Mouse (Mus musculus) embryo, embryonic 9.5 days (tissue): ENCODE measurements at regions not wholly inside any gene's neighbourhood (a gene's known extent, or its start where the extent isn't known, plus 50 kb on each side); places are given as distances from the start of the nearest gene placed in this dataset.

ENCODE experiments used
- DNase-seq: peaks from one replicate; pipeline ENCODE4 v3.0.0-alpha.2; 2017; ENCODE audit errors: extremely low spot score

DNA sequence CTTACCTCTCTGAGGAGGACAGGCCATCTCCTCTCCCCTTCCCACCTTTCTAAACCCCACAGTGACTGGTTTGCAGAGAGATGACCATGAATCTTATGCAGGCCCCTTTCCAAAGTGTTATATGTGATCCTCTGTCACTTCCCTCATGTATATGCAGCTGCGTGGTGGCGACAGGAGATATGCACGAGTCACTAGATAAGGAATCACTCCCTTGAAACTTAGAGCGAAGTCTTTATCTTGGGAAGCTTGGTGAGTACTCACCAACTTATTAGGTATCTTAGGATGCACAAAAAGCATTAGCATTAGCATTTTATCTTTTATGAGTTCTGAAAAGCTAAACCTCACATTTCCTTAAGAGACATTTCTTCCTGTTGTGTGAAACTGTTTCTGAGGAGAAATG, 421.9 kb downstream of the Tmem161b start:
- DNase-seq = no peak

DNA sequence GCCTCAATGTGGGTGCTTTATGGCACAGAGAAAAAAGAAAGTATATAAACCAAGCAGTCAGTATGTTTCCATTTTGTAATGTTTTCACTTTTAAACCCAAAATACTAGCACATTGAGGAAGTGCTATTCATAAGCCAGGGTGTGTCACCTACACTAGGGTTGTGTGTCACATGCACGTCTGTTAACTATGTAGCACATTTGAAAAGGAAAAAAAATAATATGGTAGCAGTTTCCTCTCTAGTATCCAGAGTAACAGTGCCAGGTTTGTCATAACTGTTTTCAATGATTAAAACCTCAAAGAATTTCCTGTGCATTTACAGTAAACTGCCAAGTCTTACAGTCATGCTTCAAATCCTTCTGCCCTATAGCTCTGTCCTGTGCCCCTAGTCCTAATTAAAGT, 424.8 kb downstream of the Tmem161b start:
- no peak for DNase-seq

DNA sequence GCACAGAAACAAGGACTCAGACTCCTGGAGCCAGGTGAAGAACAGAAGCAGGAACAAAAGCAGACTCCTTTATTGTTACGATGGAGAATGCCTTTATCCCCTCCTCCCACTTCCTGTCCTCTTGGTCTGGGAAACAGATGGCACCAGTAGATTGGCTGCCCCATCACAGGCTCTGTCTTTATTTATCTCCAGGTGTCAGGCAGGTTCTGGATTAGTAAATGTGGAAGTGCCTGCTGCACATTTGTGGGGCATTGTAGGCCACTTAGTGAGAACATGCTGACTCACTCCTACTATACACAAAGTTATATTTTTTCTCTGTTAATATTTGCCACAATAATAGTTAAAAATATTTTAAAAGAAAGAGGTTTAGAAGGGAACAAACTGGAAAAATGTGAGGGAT, 426.0 kb downstream of the Tmem161b start:
- no peak for DNase-seq

DNA sequence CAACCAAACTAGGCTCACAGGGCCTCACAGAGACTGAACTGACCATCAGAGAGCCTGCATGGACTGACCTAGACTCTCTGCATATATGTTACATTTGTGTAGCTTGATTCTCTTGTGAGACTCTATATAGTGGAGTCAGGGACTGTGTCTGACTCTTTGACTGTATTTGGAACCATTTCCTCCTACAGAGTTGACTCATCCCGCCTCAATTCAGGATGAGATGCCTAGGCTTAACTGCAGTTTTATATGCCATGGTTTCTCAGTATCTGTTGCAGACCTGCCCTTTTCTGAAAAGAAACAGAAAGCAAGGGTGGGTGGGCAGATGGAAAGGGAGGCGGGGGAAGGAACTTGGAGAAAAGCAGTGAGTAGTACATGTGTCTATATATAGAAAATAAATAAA, 441.9 kb downstream of the Tmem161b start:
- no peak for DNase-seq

DNA sequence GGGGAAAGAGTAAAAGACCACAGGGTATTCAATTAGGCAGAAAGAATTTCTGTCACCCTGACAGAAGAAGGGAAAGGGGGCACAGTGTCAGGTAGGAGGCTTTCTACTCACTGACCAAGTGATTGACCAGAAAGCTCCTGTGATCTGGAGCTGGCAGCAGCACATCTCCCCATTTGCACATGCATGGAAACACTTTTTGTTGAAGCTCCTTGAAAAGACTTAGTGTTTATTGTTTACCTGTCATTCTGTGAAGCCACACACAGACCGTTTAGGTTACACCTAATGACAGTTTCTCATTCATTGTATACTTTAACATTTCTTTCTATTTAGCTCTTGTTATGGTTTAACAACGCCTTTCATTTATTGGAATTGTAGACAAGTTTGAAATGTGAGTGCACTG, 458.9 kb downstream of the Tmem161b start:
- DNase-seq = no peak

DNA sequence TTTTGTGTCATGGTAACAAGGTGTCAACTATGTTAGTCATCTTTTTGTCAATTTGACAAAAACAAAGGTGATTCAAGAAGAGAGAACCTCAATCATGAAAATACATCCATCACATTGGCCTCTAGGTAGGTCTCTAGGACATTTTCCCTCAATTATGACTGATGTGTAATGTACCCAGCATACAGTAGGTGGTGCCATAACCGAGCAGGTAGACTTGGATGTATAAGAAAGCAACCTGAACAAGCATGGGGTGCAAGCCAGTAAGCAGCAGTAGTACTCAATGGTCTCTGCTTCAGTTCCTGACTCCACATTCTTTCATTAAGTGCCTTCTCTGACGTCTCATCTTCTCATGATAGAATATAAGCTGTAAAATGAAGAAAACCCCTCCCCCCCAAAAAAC, 463.8 kb downstream of the Tmem161b start:
- no peak for DNase-seq

DNA sequence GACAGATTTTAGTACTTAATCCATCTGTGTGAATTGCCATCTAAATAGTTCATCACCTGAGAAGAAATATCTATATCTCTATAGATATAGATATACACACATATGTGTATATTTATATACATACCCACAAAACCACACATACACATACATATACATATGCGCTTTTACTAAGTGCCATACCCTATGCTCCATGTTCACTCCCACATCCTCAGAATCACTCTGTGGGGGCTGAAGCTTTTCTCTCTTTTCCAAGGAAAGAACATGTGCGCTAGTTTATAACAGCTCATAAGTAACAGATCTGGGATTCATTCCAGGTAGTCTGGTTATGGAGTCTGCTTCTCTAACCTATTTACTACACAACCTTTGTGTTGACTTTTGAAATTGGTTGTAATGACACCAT, 471.4 kb downstream of the Tmem161b start:
- no peak for DNase-seq

DNA sequence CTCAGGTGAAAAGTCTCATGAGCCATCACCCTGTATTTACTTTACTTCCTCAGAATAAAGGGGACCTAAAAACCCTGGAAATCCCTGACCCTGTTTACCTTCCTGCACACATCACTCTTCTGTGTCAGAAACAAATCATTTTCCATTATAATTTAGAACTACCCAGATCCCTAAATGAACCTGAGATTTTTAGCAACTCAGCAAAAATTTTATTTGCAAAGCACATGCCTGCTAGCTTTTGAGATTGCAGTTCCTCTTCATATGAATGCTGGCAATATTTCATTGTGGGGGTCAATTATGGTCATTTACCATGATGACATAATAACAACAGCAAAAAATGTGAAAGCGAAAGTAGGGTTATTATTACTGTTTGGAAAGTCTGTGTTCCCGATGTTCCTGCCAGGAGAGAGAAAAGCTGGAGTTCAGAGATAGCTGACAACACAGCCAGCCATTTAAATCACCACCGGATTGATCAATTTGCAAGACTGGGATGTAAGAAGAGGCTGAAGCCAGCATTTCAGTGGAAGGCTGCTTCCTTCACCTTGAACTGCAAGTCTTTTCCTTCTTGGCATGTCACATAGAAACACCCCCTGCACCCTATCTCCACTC, 476.5 kb downstream of the Tmem161b start:
- no peak for DNase-seq

DNA sequence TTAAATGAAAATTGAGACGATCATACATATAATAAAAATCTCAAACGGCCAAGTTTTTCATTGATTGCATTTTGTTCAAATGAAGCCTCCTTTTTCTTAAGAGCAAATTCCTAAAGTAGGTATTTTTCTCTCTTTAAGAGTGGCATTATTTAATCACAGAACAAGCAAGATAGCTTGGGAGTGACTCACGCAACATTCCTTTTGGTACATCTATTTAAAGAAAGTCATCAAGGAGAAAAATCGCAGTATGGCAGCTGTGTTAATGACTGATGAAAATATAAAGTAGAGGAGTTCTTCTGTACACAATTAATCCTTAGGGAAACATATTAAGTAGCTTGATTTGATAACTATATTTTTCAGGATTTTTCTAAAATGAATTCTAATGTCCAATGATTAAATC, 448.0 kb upstream of the Ccnh start:
- no peak for DNase-seq

DNA sequence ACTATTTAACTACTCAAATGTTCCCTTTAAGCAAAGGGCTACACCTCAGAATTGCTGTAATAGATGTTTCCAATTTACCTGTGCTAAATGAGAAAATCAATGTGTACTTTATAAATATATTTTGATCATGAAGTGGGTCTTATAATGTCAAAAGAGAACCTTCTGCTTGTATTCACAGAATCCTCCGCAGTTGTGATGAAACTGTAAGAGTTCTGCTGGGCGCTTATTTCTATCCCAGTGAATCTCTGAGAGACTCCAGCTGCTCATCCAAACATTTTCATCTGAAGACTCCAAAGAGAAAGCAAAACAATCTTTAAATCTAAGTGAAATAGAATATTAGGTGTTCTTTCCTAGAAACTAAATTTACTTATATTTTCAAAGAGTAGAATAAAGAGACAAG, 440.9 kb upstream of the Ccnh start:
- DNase-seq = no peak

DNA sequence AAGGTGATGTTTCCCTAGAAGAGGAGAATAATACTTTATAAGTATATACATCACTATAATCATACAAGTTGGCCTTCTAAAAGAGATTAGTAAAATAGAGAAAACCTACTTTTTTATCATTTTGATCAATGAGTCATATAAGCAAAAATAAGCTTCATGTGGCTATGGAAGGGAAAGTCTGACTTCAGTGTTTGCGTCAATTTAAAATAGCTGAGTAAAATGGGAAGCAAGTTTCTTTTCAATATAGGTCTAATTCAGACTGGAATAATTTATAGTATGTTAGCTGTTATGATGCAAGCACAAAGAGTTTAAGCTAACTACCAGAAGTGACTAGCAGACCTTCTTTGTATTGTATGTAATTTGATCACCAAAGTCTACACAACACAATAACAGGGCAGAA, 440.0 kb upstream of the Ccnh start:
- DNase-seq = no peak

DNA sequence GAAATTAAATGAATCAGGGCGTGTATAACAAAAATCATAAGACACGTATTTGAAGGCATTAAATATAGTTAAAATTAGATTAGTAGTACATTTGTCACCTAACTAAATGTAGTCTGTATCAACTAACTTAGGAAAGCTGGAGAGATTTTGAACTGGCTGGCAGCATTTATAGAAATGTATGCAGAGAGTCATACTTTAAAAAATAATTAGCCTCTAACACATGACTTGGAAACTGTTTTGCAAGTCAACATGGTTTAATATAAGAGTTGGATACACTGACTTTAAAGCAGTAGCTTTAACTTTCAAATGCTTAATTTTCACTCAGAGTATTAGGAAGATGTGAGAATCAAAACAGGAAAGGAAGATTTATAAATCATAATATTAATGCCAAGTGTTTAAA, 439.1 kb upstream of the Ccnh start:
- DNase-seq = no peak

DNA sequence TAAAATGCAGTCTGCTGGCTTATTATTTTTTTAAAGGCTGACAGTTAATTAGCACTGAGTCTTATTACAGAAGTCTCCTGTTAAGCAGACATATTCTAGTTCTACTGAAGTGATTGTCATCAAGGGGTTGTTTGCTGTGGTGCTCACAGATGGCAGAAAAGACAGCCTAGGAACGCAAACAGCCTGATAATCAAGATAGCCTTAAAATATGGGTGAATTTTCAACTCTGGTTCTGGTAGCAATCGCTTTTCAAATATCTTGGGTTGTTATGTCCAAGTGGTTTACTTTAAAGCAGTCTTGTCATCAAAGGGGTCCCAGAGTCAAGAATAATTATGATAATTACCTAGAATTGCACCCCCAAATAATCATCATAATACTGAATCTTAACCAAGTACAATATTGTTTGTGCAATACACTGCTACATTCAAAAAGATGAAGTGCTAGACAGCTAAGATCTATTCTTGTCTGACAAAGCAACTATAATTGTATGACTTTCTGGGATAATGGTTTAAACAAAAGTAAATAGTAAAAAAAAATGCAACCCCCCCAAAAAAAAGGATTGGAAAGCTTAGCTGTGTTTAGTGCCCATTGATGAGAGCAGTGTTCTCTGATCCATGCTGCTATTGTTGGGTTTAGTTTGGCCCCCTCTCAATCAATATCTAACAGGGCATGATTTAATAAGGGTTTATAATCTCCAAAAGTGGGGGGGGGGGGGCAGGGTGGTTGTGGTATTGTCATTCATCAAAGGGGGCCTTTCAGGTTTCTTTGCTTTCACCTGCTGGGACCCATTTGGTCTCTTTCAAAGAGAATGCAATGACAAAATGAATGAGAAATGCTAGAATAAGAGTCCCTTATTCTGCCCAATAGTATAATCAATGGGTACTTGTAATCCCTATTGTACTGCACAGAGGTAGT, 437.4 kb upstream of the Ccnh start:
- no peak for DNase-seq

DNA sequence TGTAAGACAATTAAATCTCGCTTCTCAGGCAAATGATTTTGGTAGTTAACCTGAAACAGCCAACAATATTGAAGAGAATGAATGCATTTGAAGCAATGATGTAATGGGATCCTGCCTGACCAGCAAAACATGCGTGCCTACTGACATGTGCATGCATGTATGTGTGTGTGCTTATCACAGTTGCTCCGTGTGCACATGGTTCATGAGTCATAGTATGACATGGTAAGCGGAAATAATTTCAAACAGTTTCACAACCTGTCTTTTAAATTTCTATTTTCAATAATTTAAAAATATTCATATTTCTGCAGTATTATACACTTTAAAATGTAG, 436.8 kb upstream of the Ccnh start:
- DNase-seq = no peak

DNA sequence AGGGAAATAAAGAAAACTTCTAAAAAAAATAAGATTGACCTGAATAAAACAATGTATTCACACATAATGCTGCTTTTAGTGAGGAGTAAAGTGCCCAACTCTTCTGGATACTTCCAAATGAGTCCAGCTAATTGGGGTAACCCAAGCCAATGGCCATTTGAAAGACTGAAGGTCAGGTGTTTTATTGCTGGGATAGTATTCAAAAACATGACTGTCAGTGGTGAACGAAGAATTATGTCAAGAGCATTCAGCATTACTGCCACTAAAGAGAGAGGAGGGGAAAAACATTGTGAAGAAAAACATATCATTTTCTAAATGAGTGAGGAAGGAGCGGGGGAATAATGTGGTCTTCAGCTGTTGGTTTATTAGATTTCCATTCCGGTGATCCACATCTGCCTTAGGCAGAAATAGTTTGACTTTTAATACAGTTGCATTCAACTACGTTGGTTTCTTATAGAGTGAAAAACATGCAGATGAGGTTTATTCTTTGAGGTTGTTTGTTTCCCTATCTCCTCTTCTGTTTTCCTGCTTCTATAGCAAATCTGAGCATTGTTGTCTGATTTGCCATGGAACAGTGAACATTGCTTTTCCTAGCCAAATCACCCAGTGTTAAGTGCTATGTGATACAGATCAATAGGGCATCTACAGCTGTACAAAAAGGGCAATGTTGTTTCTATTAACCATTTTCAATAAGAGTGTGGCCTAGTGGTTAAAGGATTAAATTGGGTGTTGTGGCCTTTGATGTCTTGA, 435.3 kb upstream of the Ccnh start:
- no peak for DNase-seq

DNA sequence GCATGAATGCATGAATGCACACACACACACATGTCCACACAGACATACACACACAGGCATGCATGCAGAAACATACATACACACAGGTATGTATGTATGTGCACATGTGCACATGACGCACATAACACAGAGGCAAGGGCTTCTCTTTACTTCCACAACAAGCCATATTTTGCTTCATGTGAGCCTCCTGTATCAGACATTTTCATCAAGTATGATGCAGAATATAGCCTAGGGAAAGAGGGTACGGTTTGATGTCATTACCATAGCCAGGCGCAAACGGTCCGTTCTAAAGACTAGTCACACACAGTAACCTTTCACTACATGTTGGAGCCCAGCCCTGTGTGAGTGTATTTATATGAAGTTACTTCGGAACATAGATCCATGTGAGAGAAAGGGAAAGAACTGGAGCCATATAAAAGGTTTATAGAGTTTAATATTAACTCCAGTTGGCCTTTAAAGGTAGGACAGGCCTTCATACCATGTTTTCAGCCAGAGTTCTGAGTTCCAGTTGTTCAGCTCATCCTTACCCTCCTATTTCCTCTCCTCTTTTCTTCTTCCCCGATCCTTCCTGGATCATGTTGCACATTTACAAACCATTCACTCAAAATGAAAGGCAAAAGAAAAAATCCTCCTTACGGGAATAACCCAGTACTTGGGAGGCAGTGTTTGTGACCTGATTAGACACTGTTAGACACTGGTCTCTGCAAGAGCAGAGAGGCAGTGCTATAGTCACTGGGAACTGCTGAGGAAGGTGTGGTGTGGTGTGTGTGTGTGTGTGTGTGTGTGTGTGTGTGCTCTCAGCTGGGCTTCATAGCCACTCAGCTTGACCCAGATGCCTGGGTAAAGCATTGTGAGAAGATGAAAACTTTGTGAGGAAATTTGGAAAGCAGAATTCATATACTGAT, 434.1 kb upstream of the Ccnh start:
- no peak for DNase-seq

DNA sequence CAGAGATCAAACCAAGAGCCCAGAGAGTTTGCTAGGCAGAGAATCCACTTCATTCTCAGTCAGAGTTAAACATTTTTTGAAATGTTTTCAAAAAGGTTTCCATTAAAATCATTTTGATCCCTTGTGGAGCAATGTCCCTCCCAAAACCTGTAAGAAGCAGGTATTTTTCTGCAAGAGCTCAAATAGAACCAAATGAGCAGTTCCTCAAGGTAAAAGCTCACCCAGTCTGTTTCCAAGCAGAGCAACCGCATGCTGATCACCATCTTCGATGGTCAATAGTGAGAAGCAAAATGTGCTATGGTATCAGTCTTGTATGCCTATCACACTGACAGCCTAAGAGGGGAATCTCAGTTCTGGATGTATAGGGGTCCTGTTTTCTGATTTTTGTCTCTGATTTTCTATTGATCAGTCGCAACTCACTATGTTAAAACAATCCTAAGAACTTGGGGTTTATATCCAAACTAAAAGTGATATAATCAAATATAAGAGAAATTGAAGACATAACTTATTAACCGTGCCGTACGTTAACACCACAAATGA, 432.3 kb upstream of the Ccnh start:
- no peak for DNase-seq

DNA sequence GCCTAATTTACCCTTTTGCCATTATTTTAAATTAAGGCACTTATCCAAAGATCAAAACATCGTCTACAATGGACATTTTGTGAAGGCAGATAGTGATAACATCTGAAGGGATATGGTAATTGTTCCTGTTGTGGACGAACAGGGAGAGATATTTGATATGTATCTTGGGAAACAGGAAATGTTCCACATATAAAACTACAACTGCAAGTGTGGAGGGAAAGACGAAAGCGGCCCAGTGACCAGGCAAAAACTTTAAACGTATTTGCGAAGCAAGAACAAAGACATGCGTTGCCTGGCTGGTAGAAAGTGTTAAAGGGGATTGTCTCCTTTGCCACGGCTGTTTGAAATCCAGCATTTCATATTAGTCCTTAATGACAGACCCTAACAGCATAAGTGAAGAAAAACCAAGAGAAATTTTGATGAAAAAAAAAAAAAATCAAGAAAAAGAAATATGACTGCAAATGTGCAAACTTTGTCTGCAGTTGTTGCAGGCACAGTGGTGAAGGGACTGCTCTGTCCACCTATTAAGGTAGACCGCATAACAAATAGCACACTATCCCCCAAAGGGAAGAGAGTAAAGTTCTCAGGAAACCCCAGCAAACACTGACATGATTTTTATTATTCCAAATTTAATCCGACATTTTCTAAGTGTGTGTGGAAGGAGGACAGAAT, 431.2 kb upstream of the Ccnh start:
- no peak for DNase-seq

DNA sequence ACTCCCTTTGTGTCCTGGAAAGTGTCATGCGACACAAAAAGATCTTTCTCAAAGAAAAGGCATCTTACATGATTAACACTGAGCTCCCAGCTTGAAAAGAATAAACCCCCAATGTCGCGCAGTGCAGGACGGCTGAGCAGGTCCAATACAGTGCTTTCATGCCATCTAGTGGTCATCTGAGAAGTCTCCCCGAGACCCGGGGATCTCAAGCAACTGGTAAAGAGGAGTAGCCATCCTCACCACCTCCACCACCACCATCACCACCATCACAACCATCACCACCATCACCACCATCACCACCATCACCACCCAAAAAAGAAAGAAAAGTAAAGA, 430.7 kb upstream of the Ccnh start:
- DNase-seq = peak; percentile 63

DNA sequence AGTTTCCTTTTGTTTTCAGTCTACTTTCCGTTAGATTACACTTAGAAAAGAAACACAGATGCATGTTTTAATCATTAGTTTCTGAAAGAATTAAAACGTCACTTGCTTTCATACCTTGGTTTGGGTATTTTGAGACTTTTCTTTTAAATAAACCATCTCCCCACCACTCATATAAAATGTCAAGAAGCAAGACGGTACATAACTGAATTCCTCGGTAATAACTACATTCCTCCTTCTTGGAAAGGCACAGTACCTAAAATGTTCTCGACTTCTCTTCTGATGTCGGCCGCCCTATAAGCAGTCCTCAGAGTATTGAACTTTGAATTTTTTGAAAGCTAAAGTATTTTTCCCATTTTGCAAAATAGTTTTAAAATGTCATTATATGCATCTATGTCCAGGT, 430.1 kb upstream of the Ccnh start:
- DNase-seq = no peak

DNA sequence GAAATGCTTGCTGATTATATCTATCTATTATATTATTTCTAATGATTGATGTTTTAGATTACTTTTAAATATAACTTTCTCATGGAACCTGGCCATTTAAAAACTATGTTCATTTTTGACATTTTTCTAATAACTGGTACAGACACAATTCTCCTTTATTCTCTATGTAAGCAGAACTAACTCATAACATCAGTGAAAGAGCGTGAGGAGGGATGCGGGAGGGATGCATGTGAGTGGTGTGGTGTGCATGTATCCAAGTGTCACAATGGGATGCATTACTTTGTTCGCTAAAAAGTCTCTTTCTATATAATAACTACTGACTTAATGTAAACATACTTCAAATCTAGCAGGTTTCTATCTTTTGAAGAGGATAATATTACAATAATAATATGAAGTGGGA, 428.7 kb upstream of the Ccnh start:
- DNase-seq = no peak
